Mouse (Mus musculus): ENCODE data around the gene Acot13.
"Not testable (repeated sequence)": the region's sequence is repeated elsewhere in the genome, so short reads cannot be mapped to it uniquely, and the experiment has no call there.

Gene Acot13

GRCm38 (mm10) chr13:24831353-24832130 is at the start of gene Acot13, which contains the start of gene Tdp2:
Acot13 (minus strand) TSS chr13:24831540.
Tdp2 (plus strand) TSS chr13:24831679.
- peak; percentile 91 to 93 for DNase-seq (ENCODE audit: low spot score in 2 of 2)

- DNase-seq (ENCODE audit: low spot score in 2 of 2): no peak
Observed at GRCm38 (mm10) chr13:24880704-24881103, 49.4 kb upstream of the Acot13 start.

GRCm38 (mm10) chr13:24880208-24880607 is 48.9 kb upstream of the Acot13 start:
- DNase-seq (ENCODE audit: low spot score in 2 of 2): no peak

- no peak for DNase-seq (ENCODE audit: low spot score in 2 of 2)
Observed at GRCm38 (mm10) chr13:24879359-24880040, 48.2 kb upstream of the Acot13 start.

GRCm38 (mm10) chr13:24868233-24868632 is 36.9 kb upstream of the Acot13 start:
- no peak for DNase-seq (ENCODE audit: low spot score in 2 of 2)

GRCm38 (mm10) chr13:24867789-24868188 is 36.4 kb upstream of the Acot13 start:
- no peak for DNase-seq (ENCODE audit: low spot score in 2 of 2)

- DNase-seq (ENCODE audit: low spot score in 2 of 2): no peak
Observed at GRCm38 (mm10) chr13:24866430-24867402, 35.4 kb upstream of the Acot13 start.

GRCm38 (mm10) chr13:24862520-24862919 is 31.2 kb upstream of the Acot13 start:
- peak; percentile 18 to 56 for DNase-seq (ENCODE audit: low spot score in 2 of 2)

GRCm38 (mm10) chr13:24862021-24862420 is 30.7 kb upstream of the Acot13 start:
- no peak for DNase-seq (ENCODE audit: low spot score in 2 of 2)

- DNase-seq (ENCODE audit: low spot score in 2 of 2): no peak
Observed at GRCm38 (mm10) chr13:24861084-24861483, 29.7 kb upstream of the Acot13 start.

- no peak for DNase-seq (ENCODE audit: low spot score in 2 of 2)
Observed at GRCm38 (mm10) chr13:24859115-24859514, 27.8 kb upstream of the Acot13 start.

GRCm38 (mm10) chr13:24852570-24852969 is 21.2 kb upstream of the Acot13 start:
- no peak for DNase-seq (ENCODE audit: low spot score in 2 of 2)

- no peak for DNase-seq (ENCODE audit: low spot score in 2 of 2)
Observed at GRCm38 (mm10) chr13:24851989-24852388, 20.6 kb upstream of the Acot13 start.

- DNase-seq (ENCODE audit: low spot score in 2 of 2): no peak
Observed at GRCm38 (mm10) chr13:24849318-24849717, 18.0 kb upstream of the Acot13 start.

- DNase-seq (ENCODE audit: low spot score in 2 of 2): peak in 1 of 2 experiments; percentile 21
Observed at GRCm38 (mm10) chr13:24844983-24845955, 13.9 kb upstream of the Acot13 start, which contains the start of gene D130043K22Rik. D130043K22Rik (plus strand) TSS chr13:24845135.

- no peak for DNase-seq (ENCODE audit: low spot score in 2 of 2)
Observed at GRCm38 (mm10) chr13:24841702-24842101, 10.4 kb upstream of the Acot13 start.

- DNase-seq (ENCODE audit: low spot score in 2 of 2): no peak
Observed at GRCm38 (mm10) chr13:24839831-24840230, 8.5 kb upstream of the Acot13 start.

- DNase-seq (ENCODE audit: low spot score in 2 of 2): not testable (repeated sequence)
Observed at GRCm38 (mm10) chr13:24837765-24838164, 6.4 kb upstream of the Acot13 start.

- DNase-seq (ENCODE audit: low spot score in 2 of 2): no peak
Observed at GRCm38 (mm10) chr13:24832811-24833155, 1.4 kb upstream of the Acot13 start.

GRCm38 (mm10) chr13:24832131-24832810 is 931 bp upstream of the Acot13 start:
- DNase-seq (ENCODE audit: low spot score in 2 of 2): no peak
